Mouse (Mus musculus): ENCODE results near the gene Dolk. TPM values are rescaled to one million over a fixed set of nuclear protein-coding genes. Genes with fewer than 3 reads are reported as not detected.

Gene Dolk
- polyA plus RNA-seq, 1 experiment: 21.8 TPM

DNA sequence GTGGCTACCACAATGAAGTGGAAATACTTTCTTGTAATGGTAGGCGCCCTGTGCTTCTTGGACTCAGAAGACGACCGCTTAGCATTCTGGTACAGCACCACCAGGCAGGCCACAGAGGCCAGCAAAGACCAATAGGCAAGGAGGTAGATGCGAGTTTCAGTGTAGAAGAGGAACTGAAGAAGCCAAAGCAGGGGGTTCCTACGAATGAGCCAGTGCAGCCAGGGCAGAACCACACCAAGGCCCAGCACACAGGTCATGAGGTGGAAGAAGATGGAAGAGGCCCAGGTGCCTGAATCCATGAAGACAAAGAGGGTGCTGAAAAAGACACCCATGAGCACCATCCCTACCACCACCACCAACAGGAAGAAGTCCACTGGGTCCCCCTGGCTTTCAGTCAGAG lies 1.1 kb downstream of the Dolk start:
- 91% methylated on average over 5 of the region's 5 CpGs for WGBS
- H3K27ac ChIP-seq (ENCODE audit: insufficient read depth, low read length): no peak overlapping the region
- peaks cover 10% of the 10 kb centered on the region for H3K4me1 ChIP-seq (ENCODE audit: control insufficient read depth, insufficient read depth, low read length)
- DNase-seq: no peak
- no peak for TF ChIP-seq POLR2A (IDR thresholded peaks at IDR 0.05; ENCODE audit: borderline replicate concordance, insufficient read depth, low read length)
- TF ChIP-seq CTCF (IDR thresholded peaks at IDR 0.05; ENCODE audit: borderline replicate concordance, insufficient read depth, low read depth, low read length): no peak
- peak overlapping the region; percentile 89 for H3K4me3 ChIP-seq (replicated peaks; ENCODE audit: insufficient read depth, low read depth, low read length)
- no peaks in the 10 kb centered on the region for H3K27me3 ChIP-seq (ENCODE audit: control insufficient read depth, insufficient read depth, low read length)

DNA sequence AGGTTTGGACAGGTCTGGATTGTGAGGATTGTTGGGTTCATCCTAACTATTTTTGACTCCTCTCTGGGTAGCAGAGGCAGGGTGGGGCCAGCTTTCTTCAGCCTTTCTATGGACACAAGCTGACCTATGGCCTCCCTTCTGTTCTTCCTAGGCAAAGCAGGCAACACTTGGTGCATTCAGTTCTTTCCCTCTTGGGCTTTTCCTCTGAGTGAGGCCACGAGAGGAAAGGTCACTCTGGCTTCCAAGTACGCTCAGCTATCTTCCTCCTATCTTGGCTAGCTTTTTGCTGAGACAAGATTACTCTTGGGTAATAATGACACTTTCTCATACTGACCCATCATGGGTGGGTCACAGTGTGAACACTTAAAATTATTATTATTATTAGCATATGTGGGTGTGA lies 2.9 kb downstream of the Dolk start:
- WGBS: 87% methylated on average over 2 of the region's 2 CpGs
- no peak for DNase-seq
- no peak overlapping the region for H3K27ac ChIP-seq (ENCODE audit: insufficient read depth, low read length)
- no peak for TF ChIP-seq CTCF (IDR thresholded peaks at IDR 0.05; ENCODE audit: borderline replicate concordance, insufficient read depth, low read depth, low read length)
- TF ChIP-seq POLR2A (IDR thresholded peaks at IDR 0.05; ENCODE audit: borderline replicate concordance, insufficient read depth, low read length): no peak
- no peak overlapping the region for H3K4me3 ChIP-seq (replicated peaks; ENCODE audit: insufficient read depth, low read depth, low read length)
- H3K4me1 ChIP-seq (ENCODE audit: control insufficient read depth, insufficient read depth, low read length): peaks cover 10% of the 10 kb centered on the region
- H3K27me3 ChIP-seq (ENCODE audit: control insufficient read depth, insufficient read depth, low read length): no peaks in the 10 kb centered on the region

- Histone ChIP-seq H3K4me1 (ENCODE audit: control insufficient read depth, insufficient read depth, low read length) (peaks cover 7% of the 10 kb centered on the region), H3K4me3 (replicated peaks; ENCODE audit: insufficient read depth, low read depth, low read length) (no peak overlapping the region), H3K27ac (ENCODE audit: insufficient read depth, low read length) (no peak overlapping the region), H3K27me3 (ENCODE audit: control insufficient read depth, insufficient read depth, low read length) (no peaks in the 10 kb centered on the region)
- TF ChIP-seq CTCF (IDR thresholded peaks at IDR 0.05; ENCODE audit: borderline replicate concordance, insufficient read depth, low read depth, low read length) (no peak), POLR2A (IDR thresholded peaks at IDR 0.05; ENCODE audit: borderline replicate concordance, insufficient read depth, low read length) (no peak)
- WGBS: 69% methylated on average over 3 of the region's 3 CpGs
- no peak for DNase-seq
These were observed 4.5 kb downstream of the Dolk start for GRCm38 (mm10) chr2:30281651-30282050.

DNA sequence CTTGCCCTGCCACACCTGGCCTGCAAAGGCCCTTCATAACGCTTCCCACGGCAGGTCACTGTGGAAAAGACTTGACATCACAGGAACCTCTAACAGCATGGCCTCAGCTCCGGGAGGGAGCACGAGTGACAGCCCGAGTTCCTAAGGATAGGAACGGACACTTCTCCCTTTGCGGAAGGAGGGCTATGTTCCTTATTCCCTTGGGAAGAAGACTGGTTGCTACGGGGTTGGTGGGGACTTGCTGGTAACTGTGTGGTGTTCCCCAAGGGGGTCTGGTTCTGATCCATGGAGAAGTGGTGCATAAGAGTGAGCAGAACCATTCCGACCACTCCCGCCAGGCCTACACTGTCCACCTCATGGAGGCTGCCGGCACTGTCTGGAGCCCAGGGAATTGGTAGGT lies 5.4 kb downstream of the Dolk start, which contains the start of gene Gm28038:
Gene Gm28038 (plus strand): TSS at position 301 of the 400 bp plus-strand sequence.
- no peak for DNase-seq
- WGBS: 92% methylated on average over 11 of the region's 11 CpGs
- H3K27ac ChIP-seq (ENCODE audit: insufficient read depth, low read length): no peak within 1 kb of the TSS
- H3K4me3 ChIP-seq (replicated peaks; ENCODE audit: insufficient read depth, low read depth, low read length): no peak within 1 kb of the TSS
- TF ChIP-seq POLR2A (IDR thresholded peaks at IDR 0.05; ENCODE audit: borderline replicate concordance, insufficient read depth, low read length) (no peak), CTCF (IDR thresholded peaks at IDR 0.05; ENCODE audit: borderline replicate concordance, insufficient read depth, low read depth, low read length) (no peak)
- H3K27me3 ChIP-seq (ENCODE audit: control insufficient read depth, insufficient read depth, low read length): no peaks in the 10 kb centered on the region
- peaks cover 7% of the 10 kb centered on the region for H3K4me1 ChIP-seq (ENCODE audit: control insufficient read depth, insufficient read depth, low read length)

DNA sequence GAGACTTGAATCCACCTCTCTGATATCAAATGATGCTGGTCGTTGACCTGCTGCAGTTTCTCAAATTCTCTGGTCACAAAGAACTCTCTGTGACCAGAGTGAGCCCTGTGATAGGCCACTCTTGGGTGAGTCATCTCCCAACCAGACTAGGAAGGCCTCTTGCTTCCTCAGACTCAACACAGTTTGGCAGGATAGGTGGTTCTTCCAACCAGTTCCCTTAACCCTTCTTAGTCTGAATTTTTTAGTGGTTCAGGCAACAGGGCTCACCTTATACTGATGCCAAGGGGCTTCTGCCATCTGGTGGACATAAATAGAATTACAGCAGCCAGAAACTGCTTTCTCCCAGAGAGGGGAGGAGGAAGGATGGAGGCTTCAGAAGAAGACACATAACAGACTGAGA lies 16.0 kb downstream of the Dolk start:
- WGBS: 0% methylated on average over 1 of the region's 1 CpGs
- Histone ChIP-seq H3K4me1 (ENCODE audit: control insufficient read depth, insufficient read depth, low read length) (peaks cover 20% of the 10 kb centered on the region), H3K27ac (ENCODE audit: insufficient read depth, low read length) (peak overlapping the region; percentile 48; the same call in 1 of the 2 replicates), H3K27me3 (ENCODE audit: control insufficient read depth, insufficient read depth, low read length) (no peaks in the 10 kb centered on the region), H3K4me3 (replicated peaks; ENCODE audit: insufficient read depth, low read depth, low read length) (no peak overlapping the region)
- no peak for TF ChIP-seq POLR2A (IDR thresholded peaks at IDR 0.05; ENCODE audit: borderline replicate concordance, insufficient read depth, low read length)
- peak; percentile 61; the same call in 1 of the 2 replicates for TF ChIP-seq CTCF (IDR thresholded peaks at IDR 0.05; ENCODE audit: borderline replicate concordance, insufficient read depth, low read depth, low read length)
- peak; percentile 81 to 90 for DNase-seq

DNA sequence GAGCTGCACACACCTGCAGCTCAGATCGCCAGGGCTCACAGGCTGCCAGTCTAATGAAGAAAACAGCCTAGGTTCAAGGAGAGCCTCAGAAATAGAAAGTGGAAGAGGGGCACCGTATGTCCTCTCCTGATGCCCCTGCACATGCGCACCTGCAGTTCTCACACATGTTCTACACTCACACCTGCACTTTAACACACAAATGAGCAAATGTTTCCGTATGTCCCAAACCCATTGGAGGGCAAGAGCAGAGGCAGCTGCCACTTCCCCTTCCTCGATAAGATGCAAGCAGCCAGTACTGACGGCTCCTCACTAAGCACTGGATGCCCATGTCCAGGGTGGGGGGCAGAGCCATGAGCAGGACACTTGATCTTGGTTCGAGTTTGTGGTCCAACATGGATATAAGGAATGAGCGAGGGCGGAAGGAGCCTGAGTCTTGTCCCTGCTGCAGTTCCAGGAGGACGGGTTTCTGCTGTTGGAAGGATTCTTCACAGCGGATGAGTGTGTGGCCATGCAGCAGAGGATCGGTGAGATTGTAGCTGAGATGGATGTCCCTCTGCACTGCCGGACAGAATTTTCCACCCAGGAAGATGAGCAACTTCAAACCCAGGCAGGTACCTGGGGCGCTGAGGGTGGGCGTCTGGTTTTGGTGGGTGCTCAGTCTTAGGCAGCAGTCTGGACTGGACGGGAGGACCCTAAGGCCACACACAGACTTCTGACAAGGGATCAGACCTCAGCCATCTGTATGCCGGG lies 16.7 kb downstream of the Dolk start:
- Histone ChIP-seq H3K27me3 (ENCODE audit: control insufficient read depth, insufficient read depth, low read length) (no peaks in the 10 kb centered on the region), H3K27ac (ENCODE audit: insufficient read depth, low read length) (peak overlapping the region; percentile 48; the same call in 1 of the 2 replicates), H3K4me3 (replicated peaks; ENCODE audit: insufficient read depth, low read depth, low read length) (no peak overlapping the region), H3K4me1 (ENCODE audit: control insufficient read depth, insufficient read depth, low read length) (peaks cover 24% of the 10 kb centered on the region)
- TF ChIP-seq POLR2A (IDR thresholded peaks at IDR 0.05; ENCODE audit: borderline replicate concordance, insufficient read depth, low read length) (no peak), CTCF (IDR thresholded peaks at IDR 0.05; ENCODE audit: borderline replicate concordance, insufficient read depth, low read depth, low read length) (no peak)
- no peak for DNase-seq
- WGBS: 75% methylated on average over 17 of the region's 17 CpGs

GRCm38 (mm10) chr2:30268371-30268770 lies 17.8 kb downstream of the Dolk start:
- WGBS: 70% methylated on average over 4 of the region's 4 CpGs
- no peak for TF ChIP-seq CTCF (IDR thresholded peaks at IDR 0.05; ENCODE audit: borderline replicate concordance, insufficient read depth, low read depth, low read length)
- no peak for TF ChIP-seq POLR2A (IDR thresholded peaks at IDR 0.05; ENCODE audit: borderline replicate concordance, insufficient read depth, low read length)
- H3K4me3 ChIP-seq (replicated peaks; ENCODE audit: insufficient read depth, low read depth, low read length): no peak overlapping the region

GRCm38 (mm10) chr2:30267466-30267865 lies 18.7 kb downstream of the Dolk start:
- TF ChIP-seq CTCF (IDR thresholded peaks at IDR 0.05; ENCODE audit: borderline replicate concordance, insufficient read depth, low read depth, low read length) (no peak), POLR2A (IDR thresholded peaks at IDR 0.05; ENCODE audit: borderline replicate concordance, insufficient read depth, low read length) (no peak)
- DNase-seq: no peak
- Histone ChIP-seq H3K4me3 (replicated peaks; ENCODE audit: insufficient read depth, low read depth, low read length) (no peak overlapping the region), H3K27me3 (ENCODE audit: control insufficient read depth, insufficient read depth, low read length) (no peaks in the 10 kb centered on the region), H3K4me1 (ENCODE audit: control insufficient read depth, insufficient read depth, low read length) (peaks cover 39% of the 10 kb centered on the region), H3K27ac (ENCODE audit: insufficient read depth, low read length) (no peak overlapping the region)
- WGBS: 95% methylated on average over 2 of the region's 2 CpGs

More at GRCm38 (mm10) chr2:30268371-30268770, 17.8 kb downstream of the Dolk start:
- H3K27ac ChIP-seq (ENCODE audit: insufficient read depth, low read length): no peak overlapping the region
- H3K27me3 ChIP-seq (ENCODE audit: control insufficient read depth, insufficient read depth, low read length): no peaks in the 10 kb centered on the region
- H3K4me1 ChIP-seq (ENCODE audit: control insufficient read depth, insufficient read depth, low read length): peaks cover 31% of the 10 kb centered on the region
- no peak for DNase-seq
